Mouse (Mus musculus): ENCODE measurements around the gene Gpam. TPM values are rescaled to one million over a fixed set of nuclear protein-coding genes. Genes with fewer than 3 reads are reported as not detected.
"Not testable (repeated sequence)": the region's sequence is repeated elsewhere in the genome, so short reads cannot be mapped to it uniquely, and the experiment has no call there.

Gene Gpam
- 6.0 and 6.4 TPM in 2 replicates for polyA plus RNA-seq (2015; fragmentation: Nextera tagmentation; extraction: Ambion mirVana)

DNA sequence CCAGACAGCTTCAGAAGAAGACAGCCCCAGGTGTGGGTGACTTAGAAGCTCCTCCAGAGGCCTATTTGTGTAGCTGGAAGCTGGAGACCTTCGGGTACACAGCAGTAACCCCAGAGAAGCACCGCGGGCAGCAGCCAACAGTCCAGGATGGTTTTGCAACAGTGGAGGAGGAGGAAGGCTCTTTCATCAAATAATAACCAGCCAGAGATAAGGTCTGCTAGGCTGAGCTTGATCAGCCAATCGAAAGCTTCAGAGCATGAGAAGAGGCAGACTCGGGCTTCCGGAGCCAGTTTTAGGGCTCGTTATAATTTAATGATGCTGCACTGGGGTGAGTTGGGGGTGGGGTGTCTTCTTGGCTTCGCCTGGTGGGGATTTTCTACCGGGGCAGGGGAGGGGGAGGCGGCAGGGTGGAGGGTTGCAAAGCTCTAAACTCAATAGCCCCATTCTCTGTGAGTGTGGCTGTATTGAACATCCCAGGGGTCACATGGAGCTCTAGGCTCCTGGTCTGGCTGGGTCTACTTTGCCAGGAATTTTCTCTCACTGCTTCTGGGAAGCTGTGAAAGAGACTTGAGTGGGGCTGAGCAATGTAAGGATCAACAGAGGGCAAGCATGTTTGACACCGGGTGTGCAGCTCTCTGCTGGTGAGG lies at the start of gene Gpam:
Gpam (minus strand) TSS at position 167 of the 647 bp plus-strand sequence.
- no peak for DNase-seq (ENCODE audit: low spot score)

- no peak for DNase-seq (ENCODE audit: low spot score)
Measured at GRCm38 (mm10) chr19:55171585-55171984, 44.5 kb upstream of the Gpam start.

GRCm38 (mm10) chr19:55170399-55170798 lies 43.4 kb upstream of the Gpam start:
- DNase-seq (ENCODE audit: low spot score), result no peak

GRCm38 (mm10) chr19:55169236-55169729 lies 42.2 kb upstream of the Gpam start:
- not testable (repeated sequence) for DNase-seq (ENCODE audit: low spot score)

- DNase-seq (ENCODE audit: low spot score), result no peak
Measured at GRCm38 (mm10) chr19:55168360-55168759, 41.3 kb upstream of the Gpam start.

DNA sequence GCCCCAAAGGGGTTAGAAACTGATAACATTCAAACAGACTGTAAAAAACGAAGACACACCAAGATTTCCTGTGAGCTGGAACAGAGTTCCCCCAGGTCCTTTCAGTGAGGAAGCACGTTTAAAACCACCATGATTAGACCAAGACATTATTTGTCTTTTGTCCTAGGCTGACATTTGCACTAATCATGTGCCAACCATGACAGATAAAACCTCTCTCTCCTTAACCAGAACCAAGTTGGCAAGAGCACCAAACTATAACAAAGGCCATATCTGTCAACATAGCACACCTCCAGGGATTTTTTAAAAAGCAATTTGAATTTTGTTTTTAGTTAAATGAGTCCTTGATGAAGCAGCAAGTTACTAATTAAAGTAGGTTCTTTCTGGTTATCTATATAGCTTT lies 40.7 kb upstream of the Gpam start:
- DNase-seq (ENCODE audit: low spot score), result no peak

- no peak for DNase-seq (ENCODE audit: low spot score)
Measured at GRCm38 (mm10) chr19:55166741-55167140, 39.7 kb upstream of the Gpam start.

- DNase-seq (ENCODE audit: low spot score), result no peak
Measured at GRCm38 (mm10) chr19:55165954-55166353, 38.9 kb upstream of the Gpam start.

DNA sequence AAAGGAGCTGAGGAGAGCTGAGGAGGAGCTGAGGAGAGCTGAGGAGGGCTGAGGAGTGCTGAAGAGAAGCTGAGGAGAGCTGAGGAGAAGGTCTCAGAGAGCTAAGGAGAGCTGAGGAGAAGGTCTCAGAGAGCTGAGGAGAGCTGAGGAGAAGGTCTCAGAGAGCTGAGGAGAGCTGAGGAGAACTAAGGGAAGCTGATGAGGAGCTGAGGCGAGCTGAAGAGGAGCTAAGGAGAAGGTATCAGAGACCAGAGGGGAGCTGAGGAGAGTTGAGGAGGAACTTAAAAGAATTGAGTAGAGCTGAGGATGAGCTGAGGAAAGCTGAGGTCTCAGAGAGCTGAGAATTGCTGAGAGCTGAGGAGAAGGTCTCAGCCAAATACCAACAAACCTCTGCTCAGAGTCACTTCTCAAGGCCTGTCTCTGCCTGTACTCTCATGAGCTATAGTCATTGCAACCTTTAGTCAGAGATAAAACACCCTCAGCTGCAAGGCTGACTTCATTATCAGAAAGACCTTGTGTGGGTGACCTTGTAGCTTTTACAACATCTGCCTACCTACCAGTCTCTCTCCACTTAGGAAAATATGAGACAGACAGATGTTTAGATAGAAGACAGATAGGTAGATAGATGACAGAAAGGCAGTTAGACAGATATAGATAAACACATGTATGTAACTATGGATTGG lies 38.3 kb upstream of the Gpam start:
- DNase-seq (ENCODE audit: low spot score), result no peak

GRCm38 (mm10) chr19:55164162-55164561 lies 37.1 kb upstream of the Gpam start:
- DNase-seq (ENCODE audit: low spot score), result no peak

DNA sequence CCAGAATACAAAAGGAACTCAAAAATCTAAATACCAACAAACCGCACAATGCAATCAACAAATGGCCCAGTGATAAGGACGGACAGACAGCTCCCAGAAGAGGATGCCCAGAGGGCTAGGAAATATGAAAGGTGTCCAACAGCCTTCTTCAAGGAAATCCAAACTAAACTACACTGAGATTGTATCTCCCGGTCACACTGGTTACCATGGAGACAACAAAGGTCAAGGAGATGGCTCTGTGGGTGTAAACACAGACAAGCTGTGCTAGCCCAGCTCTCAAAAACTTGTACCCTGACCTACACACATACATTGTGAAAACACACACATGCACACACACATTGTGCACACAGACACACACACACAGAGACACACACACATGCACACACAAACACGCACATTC lies 35.2 kb upstream of the Gpam start:
- no peak for DNase-seq (ENCODE audit: low spot score)

- DNase-seq (ENCODE audit: low spot score), result no peak
Measured at GRCm38 (mm10) chr19:55159826-55160225, 32.8 kb upstream of the Gpam start.

GRCm38 (mm10) chr19:55158606-55159005 lies 31.6 kb upstream of the Gpam start:
- no peak for DNase-seq (ENCODE audit: low spot score)

- DNase-seq (ENCODE audit: low spot score), result no peak
Measured at GRCm38 (mm10) chr19:55157029-55157428, 30.0 kb upstream of the Gpam start.

DNA sequence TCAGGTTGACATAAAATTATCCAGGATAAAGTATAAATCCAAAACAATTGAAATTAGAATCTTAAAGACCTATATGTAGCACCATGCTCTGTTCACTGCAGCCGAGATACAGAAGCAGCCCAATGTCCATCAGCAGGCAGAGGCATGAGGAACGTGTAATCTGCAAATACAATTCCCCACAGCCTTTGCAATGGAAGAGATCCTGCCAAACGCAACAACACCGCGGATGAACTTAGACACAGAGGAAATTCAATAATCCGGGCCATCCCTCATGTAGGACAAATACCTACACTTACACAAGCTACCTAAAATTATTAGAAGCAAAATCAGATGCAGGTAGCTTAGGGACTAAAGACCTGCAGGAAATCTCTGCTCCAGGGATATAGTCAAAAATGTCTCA lies 25.9 kb upstream of the Gpam start:
- DNase-seq (ENCODE audit: low spot score), result no peak

GRCm38 (mm10) chr19:55152274-55152673 lies 25.2 kb upstream of the Gpam start:
- not testable (repeated sequence) for DNase-seq (ENCODE audit: low spot score)

DNA sequence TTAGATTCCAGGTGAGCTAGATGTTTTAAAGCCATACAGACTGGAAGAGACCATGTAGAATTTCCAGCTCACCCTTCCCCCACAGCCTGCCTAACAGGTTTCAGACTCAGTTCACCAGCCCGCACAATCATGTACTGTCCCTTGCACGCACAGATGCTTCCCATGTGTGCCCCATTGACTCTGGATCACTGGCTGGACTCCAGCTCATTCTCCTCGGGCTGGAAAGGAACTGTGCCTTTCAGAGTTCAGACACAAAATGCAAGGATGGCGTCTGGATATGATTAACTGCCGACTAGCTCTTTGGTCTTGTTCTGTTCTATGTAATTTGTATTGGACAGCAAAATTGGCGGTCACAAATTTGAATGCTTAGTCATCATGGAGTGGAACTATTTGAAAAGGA lies 22.6 kb upstream of the Gpam start:
- DNase-seq (ENCODE audit: low spot score), result no peak

DNA sequence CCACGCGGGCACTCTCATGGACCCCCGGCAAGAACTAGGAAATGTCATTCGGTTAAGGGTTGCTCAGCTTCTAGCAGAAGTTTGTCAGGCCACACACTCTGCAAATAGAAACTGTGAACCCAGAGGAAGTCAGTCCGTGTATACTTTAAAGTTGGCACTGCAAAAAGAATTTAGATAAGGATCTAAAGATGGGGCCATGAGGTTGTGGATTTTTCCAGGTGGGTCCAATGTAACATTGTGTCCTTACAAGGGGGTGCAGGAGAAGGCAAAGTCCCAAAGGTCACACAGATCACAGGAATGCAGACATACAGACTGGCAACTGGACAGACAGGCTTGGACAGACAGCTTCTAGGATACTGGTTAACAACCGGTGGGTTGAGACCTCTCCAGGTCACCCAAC lies 21.1 kb upstream of the Gpam start:
- DNase-seq (ENCODE audit: low spot score), result no peak

GRCm38 (mm10) chr19:55147568-55147967 lies 20.5 kb upstream of the Gpam start:
- no peak for DNase-seq (ENCODE audit: low spot score)

DNA sequence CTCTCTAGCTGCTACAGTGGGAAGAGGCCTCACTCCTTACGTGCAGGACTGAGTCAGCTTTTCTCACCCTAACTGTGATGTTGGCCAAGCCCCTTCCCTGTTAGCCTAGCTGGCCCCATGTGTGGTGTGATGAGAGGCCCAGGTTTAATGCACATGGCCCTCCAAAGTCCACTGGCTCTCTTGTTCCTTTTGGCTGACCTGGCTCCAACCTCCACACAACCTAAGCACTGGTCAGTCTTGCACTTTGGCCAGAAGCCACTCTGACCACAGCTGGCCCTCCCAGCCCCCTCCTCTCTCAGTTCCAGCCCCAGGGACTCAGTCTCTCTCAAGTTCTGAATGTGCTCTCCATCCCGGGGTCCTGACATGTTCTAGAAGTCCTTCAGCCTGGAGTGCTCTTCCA lies 18.1 kb upstream of the Gpam start:
- no peak for DNase-seq (ENCODE audit: low spot score)

DNA sequence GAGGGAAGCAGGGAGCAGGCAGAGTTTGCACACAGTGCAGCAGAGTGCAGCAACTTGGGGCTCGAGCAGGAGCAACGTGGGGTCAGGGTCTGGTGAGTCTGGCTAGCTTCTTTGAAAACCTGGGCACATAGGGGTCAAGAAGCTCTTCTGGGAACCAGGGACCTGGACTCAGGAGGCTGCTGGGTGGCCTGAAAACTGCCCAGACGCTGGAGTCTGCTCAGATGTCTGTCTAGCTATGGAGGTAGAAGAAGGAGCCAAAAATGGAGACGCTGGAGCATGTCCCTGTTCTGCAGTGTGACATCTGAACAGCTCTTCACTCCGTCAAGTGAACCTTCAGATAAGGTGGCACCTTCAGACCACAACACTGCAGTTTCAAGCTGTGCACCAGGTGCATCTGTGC lies 17.7 kb upstream of the Gpam start:
- DNase-seq (ENCODE audit: low spot score), result no peak

DNA sequence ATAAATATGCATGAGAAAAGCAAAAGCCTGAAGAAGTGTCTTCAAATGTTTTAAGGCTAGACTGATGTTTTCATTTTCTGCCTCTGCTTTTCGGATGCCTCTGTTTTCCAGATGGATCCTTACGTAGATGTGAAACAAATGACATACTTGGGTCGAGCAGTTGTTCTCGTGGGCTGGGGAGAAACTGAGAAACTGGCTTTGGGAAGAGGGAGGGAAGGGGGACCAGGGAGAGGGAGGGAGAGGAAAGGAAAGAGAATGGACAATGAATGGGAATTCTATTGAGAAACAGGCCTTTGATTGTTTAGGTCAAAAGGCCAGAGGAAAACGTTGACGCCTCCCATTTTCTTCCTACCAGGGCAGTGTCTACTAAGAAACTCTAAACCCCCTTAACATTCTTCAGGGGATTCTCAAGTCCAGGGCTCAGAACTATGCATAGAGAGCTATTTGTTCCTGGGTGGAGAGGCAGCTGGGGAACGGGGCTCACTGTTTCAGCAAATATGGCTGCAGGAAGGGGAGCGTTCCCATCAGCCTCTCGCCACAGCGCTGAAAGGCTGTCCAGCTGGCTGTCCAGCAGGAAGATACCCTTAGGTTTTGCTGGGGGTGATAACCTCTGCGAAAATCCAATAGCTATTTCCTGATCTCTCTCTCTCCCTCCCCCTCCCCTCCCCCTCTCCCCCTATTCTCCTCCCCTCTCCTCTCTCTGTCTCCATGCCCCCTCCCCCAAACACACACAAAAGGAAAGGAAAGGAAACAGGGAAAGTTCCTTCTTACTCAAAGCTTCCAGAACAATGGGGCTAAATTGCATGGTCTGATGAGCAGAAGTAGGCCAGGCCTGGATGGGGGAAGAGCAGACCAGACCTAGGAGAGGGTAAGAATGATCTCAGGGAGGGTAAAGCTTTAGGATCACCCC lies 16.6 kb upstream of the Gpam start:
- no peak for DNase-seq (ENCODE audit: low spot score)

Measured in thymus, postnatal 0 days (tissue).